Mouse (Mus musculus): ENCODE data around the gene St6galnac1.

DNA sequence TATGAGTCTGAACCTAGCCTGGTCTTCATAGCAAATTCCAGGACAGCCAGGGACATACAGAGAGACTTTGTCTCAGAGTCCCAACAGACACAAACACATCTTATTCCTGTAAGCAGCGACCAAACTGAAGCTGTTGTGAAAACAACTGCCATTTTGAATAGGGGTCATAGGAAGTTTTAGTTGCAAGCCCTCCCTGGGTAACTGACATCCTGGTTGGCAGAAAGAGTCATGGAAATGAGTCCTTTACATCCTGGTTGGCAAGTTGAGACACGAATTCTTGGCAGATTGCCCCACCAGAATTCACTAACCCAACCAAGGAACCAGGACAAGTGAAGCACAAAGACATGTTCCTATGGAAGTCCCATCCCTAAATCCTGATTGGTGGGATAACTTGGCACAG lies 2.1 kb downstream of the St6galnac1 start:
- no peak for TF ChIP-seq POLR2A (IDR thresholded peaks at IDR 0.05; ENCODE audit: borderline replicate concordance, insufficient read depth, low read length)
- TF ChIP-seq CTCF (IDR thresholded peaks at IDR 0.05; ENCODE audit: borderline replicate concordance, insufficient read depth, low read depth, low read length) = no peak
